Mouse (Mus musculus): Measurements from ENCODE around the gene Gm10521.

GRCm38 (mm10) chr1:171848757-171849156, 46.7 kb upstream of the Gm10521 start:
- TF ChIP-seq POLR2A (IDR thresholded peaks at IDR 0.05; ENCODE audit: borderline replicate concordance, low read depth, low read length), result no peak
- no peak for TF ChIP-seq CTCF (IDR thresholded peaks at IDR 0.05; ENCODE audit: low read depth, low read length)

Data from bone marrow macrophage, adult 2 months (primary cell).